Mouse (Mus musculus): ENCODE results near the gene Pilra.
A peak's percentile ranks its signal among the peaks of the same experiment; 100 is the strongest.

Gene Pilra

DNA sequence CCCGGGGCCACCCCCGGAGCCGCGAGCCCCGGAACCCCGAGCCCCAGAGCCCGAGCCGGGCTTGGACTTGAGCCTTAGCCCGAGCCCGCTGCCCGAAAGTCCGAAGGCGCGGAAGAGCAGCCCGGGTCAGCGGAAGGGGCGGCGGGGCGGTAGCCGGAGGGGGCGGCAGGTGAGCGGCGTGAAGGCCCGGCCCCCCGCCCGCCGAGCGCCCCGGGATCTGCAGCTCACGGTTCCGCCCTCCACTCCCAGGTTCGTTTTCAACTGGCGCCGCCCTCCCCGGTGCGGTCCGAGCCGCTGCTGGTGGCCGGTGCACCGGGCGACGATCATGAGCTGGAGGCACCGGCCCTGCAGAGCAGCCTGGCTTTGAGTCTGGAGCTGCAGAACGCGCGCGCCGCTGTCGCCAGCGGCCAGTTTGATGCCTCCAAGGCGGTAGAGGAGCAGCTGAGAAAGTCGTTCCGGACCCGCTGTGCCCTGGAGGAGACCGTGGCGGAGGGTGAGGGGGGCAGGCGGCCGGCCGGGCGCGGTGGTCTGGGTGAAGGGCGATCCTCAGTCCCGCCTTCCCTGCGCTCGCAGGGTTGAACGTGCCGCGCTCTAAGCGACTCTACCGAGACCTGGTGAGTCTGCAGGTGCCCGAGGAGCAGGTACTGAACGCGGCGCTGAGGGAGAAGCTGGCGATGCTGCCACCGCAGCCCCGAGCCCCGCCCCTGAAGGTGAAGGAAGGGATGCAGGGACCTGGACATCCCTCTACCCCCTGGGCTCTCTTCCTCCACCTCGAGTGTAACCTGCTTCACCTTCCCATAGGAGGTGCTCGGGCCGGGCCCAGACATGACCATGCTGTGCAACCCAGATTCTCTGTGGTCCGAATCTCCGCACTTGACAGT is 56.8 kb downstream of the Pilra start:
- peak; percentile 24 for DNase-seq (ENCODE audit: low spot score)

DNA sequence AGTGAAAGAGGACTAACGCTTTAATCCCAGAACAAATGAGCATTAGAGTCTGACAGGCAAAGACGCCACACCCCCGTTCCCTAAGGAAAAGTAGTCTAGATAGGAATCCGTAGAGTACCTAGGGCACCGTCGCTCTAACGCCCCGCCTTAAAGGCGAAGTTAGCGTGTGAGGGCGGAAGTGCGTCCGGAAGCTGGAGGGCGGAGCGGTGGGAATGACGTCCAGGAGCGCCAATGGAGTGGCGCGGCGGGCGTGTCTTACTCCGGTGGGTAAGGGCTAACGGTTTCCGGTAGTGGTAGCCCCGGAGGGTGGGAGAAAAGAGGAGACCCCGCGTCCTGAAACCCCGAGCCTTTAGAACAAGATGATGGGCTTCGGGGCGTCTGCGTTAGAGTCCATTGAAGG is 57.4 kb downstream of the Pilra start, which contains the start of gene Ppp1r35:
Gene Ppp1r35, plus strand, starts transcription at position 215 of the 400 bp plus-strand sequence.
- peak; percentile 92 for DNase-seq (ENCODE audit: low spot score)

DNA sequence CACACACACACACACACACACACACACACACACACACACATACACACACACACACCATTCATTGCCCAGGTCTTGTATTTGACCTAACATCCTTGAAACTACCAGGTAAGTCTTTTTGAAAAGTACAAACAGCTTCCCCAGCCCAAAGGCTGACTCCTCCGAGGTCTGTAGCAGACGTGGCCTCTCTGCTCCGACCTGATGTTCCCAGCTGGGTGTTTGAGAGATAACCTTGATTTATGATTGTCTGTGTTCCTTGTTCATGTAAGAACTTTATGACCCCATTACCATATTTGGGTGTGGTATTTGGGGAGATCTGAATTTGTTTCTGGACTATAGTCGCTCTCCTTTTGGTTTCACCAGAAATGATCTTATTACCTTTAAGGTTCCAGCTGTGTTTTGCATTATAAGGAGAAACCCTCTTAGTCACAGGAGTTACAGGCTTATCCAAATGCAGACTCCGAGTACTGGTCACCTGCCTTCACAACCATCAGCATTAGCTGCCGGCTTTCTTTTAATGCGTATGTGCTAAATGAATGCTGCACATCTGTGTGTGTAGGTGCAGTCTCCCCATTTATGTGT is 58.7 kb downstream of the Pilra start:
- no peak for DNase-seq (ENCODE audit: low spot score)

DNA sequence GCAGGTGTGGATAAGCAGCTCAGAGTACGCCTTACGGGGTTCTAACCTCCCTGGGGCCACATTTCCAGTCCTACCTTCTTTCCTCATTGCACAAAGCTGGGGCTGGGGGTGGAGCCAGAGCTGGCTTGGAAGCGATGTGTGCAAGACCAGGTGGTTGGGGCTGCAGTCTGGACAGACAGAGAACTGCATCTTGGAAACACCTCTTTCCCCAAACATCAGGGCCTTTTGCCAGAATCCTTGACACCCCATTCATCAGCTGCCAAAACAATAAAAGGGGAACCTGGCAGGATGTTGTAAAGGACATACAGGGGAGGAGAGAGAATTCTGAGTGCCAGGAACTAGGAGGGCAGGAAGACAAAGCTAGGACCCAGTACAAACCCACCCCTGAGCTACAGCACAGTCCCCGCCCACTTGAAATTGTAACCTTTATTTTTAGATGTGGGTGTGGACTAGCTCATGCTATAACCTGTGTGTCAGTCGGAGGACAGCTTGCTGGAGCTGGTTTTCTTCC is 59.6 kb downstream of the Pilra start:
- DNase-seq (ENCODE audit: low spot score): peak; percentile 33

DNA sequence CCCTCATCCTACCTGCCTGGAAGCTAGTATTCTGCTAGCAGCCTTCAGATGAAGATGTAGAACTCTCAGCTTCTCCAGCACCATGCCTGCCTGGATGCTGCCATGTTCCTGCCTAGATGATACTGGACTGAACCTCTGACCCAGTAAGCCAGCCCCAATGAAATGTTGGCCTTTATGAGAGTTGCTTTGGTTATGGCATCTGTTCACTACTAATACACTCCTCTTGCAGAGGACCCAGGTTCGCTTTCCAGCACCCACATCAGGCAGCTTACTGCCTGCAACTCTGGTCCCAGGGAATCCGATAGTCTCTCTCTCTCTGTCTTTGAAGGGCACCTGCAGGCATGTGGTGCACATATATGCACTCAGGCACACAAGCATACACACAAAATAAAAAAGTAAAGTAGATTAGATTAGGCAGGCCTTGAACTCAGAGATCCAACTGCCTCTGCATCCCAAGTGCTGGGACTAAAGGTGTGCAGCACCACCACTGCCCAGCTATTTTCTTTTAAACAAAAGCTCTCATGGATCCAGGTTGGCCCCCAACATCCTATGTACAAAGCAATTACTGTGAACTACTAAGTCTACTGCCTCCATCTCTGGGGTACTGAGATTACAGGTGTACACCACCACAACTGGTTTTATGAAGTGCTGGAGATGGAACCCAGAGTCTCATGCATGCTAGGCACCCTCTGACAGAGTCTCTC is 60.3 kb downstream of the Pilra start:
- no peak for DNase-seq (ENCODE audit: low spot score)

DNA sequence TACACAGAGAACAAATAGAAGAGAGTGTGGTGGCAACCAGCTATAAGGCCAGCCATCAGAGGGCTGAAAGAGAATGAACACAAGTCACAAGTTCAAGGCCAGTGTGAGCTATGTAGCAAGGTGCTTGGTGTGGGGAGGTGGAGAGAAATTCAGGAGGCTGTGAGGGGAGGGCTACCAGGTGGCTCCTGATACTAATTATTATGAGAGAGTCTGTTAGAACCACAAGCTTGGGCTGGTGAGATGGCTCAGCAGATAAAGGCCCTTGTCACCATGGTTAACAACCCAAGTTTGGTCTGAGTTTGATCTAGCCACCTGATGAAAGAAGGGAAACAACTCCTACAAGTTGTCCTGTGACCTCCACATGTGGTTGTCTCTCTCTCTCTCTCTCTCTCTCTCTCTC is 63.3 kb downstream of the Pilra start:
- DNase-seq (ENCODE audit: low spot score): no peak

Data from T-cell, adult 2 months (primary cell).